Mouse (Mus musculus) embryonic facial prominence, embryonic 12.5 days (tissue): ENCODE data around the gene Wwp2. TPM values are rescaled to one million over a fixed set of nuclear protein-coding genes. Genes with fewer than 3 reads are reported as not detected.
A peak's percentile ranks its signal among the peaks of the same experiment; 100 is the strongest.
"Not testable (repeated sequence)": the region's sequence is repeated elsewhere in the genome, so short reads cannot be mapped to it uniquely, and the experiment has no call there.

ENCODE experiments used
- ATAC-seq: fragments of 200-750 bp; cut with Nextera tagmentation; 2 replicates; pipeline ENCODE4 v1.8.0; 2017; ENCODE audit not compliant: insufficient number of reproducible peaks, insufficient read depth, low FRiP score, low TSS enrichment
- H3K27ac ChIP-seq: fragments of 300-500 bp; sonication (generic); 2 replicates; pipeline ENCODE4 v1.5.1; 2016; ENCODE audit warnings: mild to moderate bottlenecking
- H3K27me3 ChIP-seq: fragments of 300-500 bp; sonication (generic); 2 replicates; pipeline ENCODE4 v1.6.1; 2016; ENCODE audit warnings: mild to moderate bottlenecking, moderate library complexity
- H3K36me3 ChIP-seq: fragments of 300-500 bp; sonication (generic); 2 replicates; pipeline ENCODE4 v1.6.1; 2016; ENCODE audit warnings: mild to moderate bottlenecking
- H3K4me1 ChIP-seq: fragments of 300-500 bp; sonication (generic); 2 replicates; pipeline ENCODE4 v1.6.1; 2016
- H3K4me2 ChIP-seq: fragments of 300-500 bp; sonication (generic); replicated peaks from 2 replicates; pipeline ENCODE4 v1.6.1; 2016; ENCODE audit warnings: mild to moderate bottlenecking, moderate library complexity
- H3K4me3 ChIP-seq: fragments of 300-500 bp; sonication (generic); 2 replicates; pipeline ENCODE4 v1.5.1; 2016; ENCODE audit warnings: mild to moderate bottlenecking
- H3K9ac ChIP-seq: fragments of 300-500 bp; sonication (generic); 2 replicates; pipeline ENCODE4 v1.6.1; 2016; ENCODE audit warnings: mild to moderate bottlenecking, moderate library complexity
- H3K9me3 ChIP-seq: fragments of 300-500 bp; sonication (generic); 2 replicates; pipeline ENCODE4 v1.6.1; 2016; ENCODE audit warnings: mild to moderate bottlenecking, moderate library complexity
- WGBS: fragments of 180-500 bp; shearing (Covaris S2); methylation state at CpG from one replicate; pipeline ENCODE4 v1.1.7; 2016; 5-methylcytosine and 5-hydroxymethylcytosine counted together
- polyA plus RNA-seq: library from polyadenylated mRNA; unstranded; fragments of >200 nt; fragmentation: Nextera tagmentation; extraction: Ambion mirVana; gene quantifications from 2 replicates; pipeline ENCODE4 v1.2.1, GENCODE M21; 2016

Gene Wwp2
- polyA plus RNA-seq, 1 experiment from 2014 or later: 160 TPM

DNA sequence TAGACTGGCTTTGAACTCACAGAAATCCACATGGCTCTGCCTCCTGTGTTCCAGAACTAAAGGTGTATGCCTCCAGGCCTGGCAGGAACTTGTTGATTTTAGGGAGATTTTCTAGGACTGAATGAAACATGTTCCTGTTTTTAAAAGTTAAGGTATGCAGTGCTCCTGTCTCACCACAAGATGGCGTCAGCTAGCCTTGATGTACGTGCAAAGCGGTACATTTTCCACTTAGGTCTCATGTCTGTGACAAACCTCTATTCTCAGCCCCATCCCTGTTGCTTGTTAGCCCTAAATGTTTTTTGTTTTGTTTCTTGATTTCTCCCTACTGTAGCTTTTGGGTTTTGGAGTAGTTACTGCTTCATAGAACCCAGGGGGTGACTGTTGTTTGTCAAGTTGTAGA is 19.1 kb downstream of the Wwp2 start:
- H3K36me3 ChIP-seq: peaks cover 23% of the 10 kb centered on the region; the same call in 1 of the 2 replicates
- no peak overlapping the region for H3K4me3 ChIP-seq
- H3K9me3 ChIP-seq: no peaks in the 10 kb centered on the region
- no peak for ATAC-seq
- H3K4me1 ChIP-seq: 0 out of 2 replicates have a peak, but pooled peaks cover 3% of the 10 kb centered on the region
- H3K27ac ChIP-seq: peak overlapping the region; percentile 30; the same call in 1 of the 2 replicates
- no peaks in the 10 kb centered on the region for H3K27me3 ChIP-seq
- 10% methylated on average over 3 of the region's 3 CpGs for WGBS
- H3K9ac ChIP-seq: no peak overlapping the region
- H3K4me2 ChIP-seq: no peak overlapping the region

DNA sequence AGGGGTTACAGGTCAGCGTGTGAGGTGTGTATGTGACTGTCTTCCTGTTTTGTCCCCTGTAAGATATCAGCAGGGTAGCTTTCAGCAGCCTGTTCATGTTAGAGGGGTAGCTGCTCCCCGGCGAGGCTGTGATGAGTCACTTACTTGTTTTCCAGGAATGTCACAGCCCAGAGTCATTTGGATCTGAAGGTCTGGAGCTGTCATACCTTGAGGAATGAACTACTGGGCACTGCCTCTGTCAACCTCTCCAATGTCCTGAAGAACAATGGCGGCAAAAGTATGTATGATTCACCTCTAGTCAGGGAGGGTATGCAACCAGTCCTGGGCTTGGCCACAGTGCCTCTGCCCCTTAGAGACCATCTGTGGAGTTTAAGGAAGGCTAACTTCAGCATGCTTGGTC is 21.6 kb downstream of the Wwp2 start:
- 58% methylated on average over 4 of the region's 4 CpGs for WGBS
- Histone ChIP-seq H3K27ac (peak overlapping the region; percentile 70), H3K9me3 (no peaks in the 10 kb centered on the region), H3K9ac (no peak overlapping the region), H3K4me1 (0 out of 2 replicates have a peak, but pooled peaks cover 3% of the 10 kb centered on the region), H3K27me3 (no peaks in the 10 kb centered on the region), H3K4me2 (no peak overlapping the region), H3K4me3 (no peak overlapping the region), H3K36me3 (peaks cover 33% of the 10 kb centered on the region)
- ATAC-seq: no peak

DNA sequence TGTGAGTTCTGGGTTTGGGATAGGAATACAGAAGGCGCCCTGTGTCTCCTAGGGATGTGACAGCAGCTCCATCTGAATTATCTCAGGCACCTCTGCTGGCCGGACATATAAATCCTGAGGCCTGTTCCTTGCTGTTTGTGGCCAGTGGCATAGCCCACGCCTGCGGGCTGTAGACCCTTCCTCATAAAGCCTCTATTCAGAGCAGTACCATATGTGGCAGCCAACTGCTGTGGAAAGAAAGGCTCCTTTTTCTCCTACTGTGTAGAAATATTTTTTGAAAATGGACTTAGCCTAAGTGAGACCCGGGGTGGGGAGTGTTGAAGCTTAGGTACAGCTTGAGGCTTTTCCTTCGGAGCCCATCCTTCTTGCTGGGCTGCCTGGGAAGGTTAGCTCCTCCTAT is 22.1 kb downstream of the Wwp2 start:
- Histone ChIP-seq H3K9ac (no peak overlapping the region), H3K36me3 (peaks cover 33% of the 10 kb centered on the region), H3K4me1 (0 out of 2 replicates have a peak, but pooled peaks cover 3% of the 10 kb centered on the region), H3K27ac (peak overlapping the region; percentile 70), H3K27me3 (no peaks in the 10 kb centered on the region), H3K4me3 (no peak overlapping the region), H3K4me2 (no peak overlapping the region), H3K9me3 (no peaks in the 10 kb centered on the region)
- ATAC-seq: no peak
- 48% methylated on average over 6 of the region's 6 CpGs for WGBS

DNA sequence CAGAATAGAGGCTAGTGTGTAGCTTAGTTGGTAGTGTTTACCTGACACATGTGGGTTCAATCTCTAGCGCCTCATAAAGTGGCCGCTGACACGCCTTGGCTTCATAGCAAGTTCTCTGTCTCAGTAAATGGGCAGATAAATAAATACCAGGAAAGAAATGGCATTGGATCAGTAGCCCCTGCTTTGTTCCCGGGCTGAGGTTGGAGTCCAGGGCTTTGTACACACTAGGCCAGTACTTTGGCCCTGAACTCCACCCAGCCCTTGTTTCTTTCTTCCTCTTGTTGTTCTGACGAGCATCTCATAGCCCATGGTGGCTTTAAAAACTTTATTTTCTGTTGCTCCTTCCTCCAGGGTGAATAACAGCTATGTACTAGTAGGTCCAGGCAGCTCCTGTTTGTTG is 26.3 kb downstream of the Wwp2 start:
- Histone ChIP-seq H3K9me3 (no peaks in the 10 kb centered on the region), H3K27ac (no peak overlapping the region), H3K36me3 (peaks cover 32% of the 10 kb centered on the region), H3K9ac (no peak overlapping the region), H3K4me2 (no peak overlapping the region), H3K4me1 (peaks cover 5% of the 10 kb centered on the region; the same call in 1 of the 2 replicates), H3K4me3 (no peak overlapping the region), H3K27me3 (no peaks in the 10 kb centered on the region)
- no peak for ATAC-seq
- 92% methylated on average over 5 of the region's 5 CpGs for WGBS

DNA sequence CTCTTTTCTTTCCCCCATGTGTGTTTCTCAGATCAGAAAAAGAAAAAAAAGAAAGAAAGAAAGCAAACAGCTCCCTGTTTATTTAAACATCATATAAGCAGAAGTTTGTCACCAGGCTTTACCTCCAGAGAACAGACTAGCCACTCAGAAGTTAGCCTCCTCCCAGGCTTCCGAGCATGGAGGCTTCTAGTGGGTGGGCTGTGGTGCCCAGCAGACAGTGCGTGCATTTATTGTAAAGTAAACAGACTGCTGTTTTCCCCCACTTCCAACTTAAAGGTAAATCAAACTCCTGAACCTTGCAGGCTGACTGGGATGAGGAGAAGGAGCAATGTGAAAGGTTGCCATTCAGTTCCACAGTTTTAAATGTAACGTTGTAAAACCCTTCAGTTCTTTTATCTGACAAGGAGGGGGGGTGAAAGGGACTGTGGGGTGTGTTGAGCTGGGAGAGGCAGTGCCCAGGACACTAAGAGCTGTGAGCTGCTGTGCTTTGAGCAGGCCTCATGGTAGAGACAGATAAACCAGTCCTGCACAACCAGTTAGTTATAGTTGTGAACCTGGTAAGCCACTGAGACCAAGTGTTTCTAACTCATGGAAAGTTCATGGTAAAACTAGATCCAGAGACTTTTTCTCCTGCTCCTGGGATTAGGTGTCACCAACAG is 29.3 kb downstream of the Wwp2 start:
- peaks cover 22% of the 10 kb centered on the region for H3K36me3 ChIP-seq
- peak overlapping the region; percentile 82 for H3K27ac ChIP-seq
- ATAC-seq: no peak
- H3K4me1 ChIP-seq: peaks cover 25% of the 10 kb centered on the region
- no peaks in the 10 kb centered on the region for H3K9me3 ChIP-seq
- WGBS: 40% methylated on average over 3 of the region's 3 CpGs
- H3K4me2 ChIP-seq: no peak overlapping the region
- H3K4me3 ChIP-seq: no peak overlapping the region
- no peak overlapping the region for H3K9ac ChIP-seq
- no peaks in the 10 kb centered on the region for H3K27me3 ChIP-seq

DNA sequence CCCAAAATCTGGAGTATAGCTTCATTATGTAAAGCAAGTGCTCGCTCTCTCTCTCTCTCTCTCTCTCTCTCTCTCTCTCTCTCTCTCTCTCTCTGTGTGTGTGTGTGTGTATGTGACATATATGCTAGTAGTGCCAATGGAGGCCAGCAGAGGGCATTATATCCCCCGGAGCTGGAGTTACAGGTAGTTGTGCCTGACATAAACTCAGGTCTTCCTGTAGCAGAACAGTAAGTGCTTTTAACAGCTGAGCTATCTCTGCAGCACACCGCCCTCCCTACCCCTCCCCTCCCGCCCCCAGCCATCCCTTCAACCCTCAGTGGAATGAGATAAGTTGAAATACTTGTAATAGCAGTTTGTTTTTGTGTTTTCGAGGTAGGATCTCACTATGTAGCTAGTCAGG is 30.5 kb downstream of the Wwp2 start:
- Histone ChIP-seq H3K9ac (no peak overlapping the region), H3K4me2 (no peak overlapping the region), H3K27me3 (no peaks in the 10 kb centered on the region), H3K4me1 (peaks cover 25% of the 10 kb centered on the region), H3K27ac (peak overlapping the region; percentile 50; the same call in 1 of the 2 replicates), H3K36me3 (peaks cover 15% of the 10 kb centered on the region), H3K4me3 (no peak overlapping the region), H3K9me3 (no peaks in the 10 kb centered on the region)
- 88% methylated on average over 5 of the region's 5 CpGs for WGBS
- no peak for ATAC-seq

DNA sequence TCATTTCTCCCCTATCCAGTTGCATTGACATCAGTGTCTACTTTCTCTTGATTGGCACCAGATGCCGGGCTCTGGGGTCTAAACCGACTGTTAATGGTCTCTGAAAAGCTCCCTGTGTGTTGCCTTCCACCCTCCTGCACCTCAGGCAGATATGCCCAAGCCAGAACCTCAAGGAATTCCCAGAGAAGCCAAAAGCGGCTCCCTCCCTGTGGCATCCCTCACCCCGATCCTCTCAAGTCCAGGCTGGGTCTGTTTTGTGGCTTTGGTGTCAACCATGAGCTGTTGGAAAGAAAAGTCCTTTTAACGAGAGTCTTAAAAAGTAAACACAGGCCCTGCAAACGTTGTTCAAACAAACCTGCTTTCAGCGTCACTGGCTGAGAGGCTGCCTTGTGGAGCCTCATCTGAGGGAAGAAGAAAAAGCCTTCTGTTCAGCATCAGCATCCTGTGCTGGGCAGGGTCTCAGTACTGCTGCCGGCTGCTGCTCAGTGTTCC is 32.7 kb downstream of the Wwp2 start:
- Histone ChIP-seq H3K9ac (no peak overlapping the region), H3K27me3 (no peaks in the 10 kb centered on the region), H3K4me2 (0 out of 2 replicates have a peak overlapping the region, but pooled peaks have one; percentile 6), H3K4me1 (peaks cover 38% of the 10 kb centered on the region), H3K4me3 (no peak overlapping the region), H3K27ac (peak overlapping the region; percentile 90), H3K36me3 (peaks cover 4% of the 10 kb centered on the region; the same call in 1 of the 2 replicates), H3K9me3 (no peaks in the 10 kb centered on the region)
- 15% methylated on average over 8 of the region's 8 CpGs for WGBS
- peak; percentile 54; the same call in 1 of the 2 replicates for ATAC-seq

DNA sequence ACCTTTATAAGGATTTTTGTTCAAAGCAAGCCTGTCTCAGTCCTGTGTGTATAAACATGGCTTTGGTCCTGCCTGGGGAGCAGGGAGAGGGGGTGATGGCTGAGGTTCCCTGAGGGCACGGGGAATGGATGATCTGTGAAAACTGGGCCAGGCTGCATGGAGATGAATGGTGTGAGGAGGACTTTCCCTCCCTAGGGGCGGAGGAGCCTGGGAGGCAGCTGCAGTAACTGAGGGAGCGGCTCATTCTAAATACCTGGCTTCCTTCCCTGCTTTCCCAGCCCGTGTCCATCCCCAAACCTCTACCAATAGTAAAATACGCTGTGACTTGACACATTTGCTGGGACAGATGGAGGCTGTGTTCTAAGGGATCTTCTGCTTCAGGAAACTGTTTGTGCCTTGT is 34.1 kb downstream of the Wwp2 start:
- ATAC-seq: no peak
- Histone ChIP-seq H3K9me3 (no peaks in the 10 kb centered on the region), H3K4me1 (peaks cover 38% of the 10 kb centered on the region), H3K4me2 (no peak overlapping the region), H3K4me3 (no peak overlapping the region), H3K27ac (no peak overlapping the region; the same call in 1 of the 2 replicates), H3K9ac (no peak overlapping the region), H3K27me3 (no peaks in the 10 kb centered on the region), H3K36me3 (0 out of 2 replicates have a peak, but pooled peaks cover 4% of the 10 kb centered on the region)
- 72% methylated on average over 5 of the region's 5 CpGs for WGBS

DNA sequence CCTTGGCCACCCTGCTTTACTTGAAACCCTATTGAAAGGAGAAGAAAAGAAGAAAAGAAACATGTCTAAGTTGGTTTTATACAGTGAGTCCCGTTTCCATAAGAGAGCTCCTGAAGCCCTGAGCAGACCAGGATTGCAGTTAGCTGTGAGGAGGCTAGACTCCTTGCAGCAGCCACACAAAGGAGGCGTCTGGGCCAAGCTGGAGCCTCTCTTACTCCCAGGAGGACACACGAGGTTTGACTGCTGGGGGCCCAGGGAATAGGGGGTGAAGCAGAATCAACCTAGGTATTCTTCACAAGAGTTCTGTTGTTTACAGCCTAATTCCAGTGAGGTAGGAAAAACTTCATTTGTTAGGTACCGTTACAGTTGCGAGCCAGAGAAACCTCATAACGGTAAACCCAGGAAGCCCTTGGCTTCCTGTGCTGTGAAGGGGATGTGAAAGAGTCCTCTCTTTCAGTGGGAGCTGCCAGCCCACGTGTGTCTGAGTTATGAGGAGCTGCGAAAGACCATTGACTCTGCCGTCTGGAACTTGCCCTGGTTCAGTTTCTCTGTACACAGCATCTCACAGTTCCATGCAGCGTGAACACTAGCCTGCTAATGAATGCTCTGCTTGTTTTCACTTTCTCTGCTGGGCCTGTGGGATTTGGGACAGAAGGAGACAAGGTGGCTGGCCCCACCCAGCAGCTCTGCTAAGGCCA is 36.4 kb downstream of the Wwp2 start:
- H3K9me3 ChIP-seq: no peaks in the 10 kb centered on the region
- H3K4me2 ChIP-seq: no peak overlapping the region
- no peak overlapping the region for H3K4me3 ChIP-seq
- H3K27ac ChIP-seq: peak overlapping the region; percentile 80
- ATAC-seq: no peak
- no peaks in the 10 kb centered on the region for H3K36me3 ChIP-seq
- no peaks in the 10 kb centered on the region for H3K27me3 ChIP-seq
- peaks cover 33% of the 10 kb centered on the region for H3K4me1 ChIP-seq
- no peak overlapping the region for H3K9ac ChIP-seq
- WGBS: 45% methylated on average over 10 of the region's 10 CpGs

DNA sequence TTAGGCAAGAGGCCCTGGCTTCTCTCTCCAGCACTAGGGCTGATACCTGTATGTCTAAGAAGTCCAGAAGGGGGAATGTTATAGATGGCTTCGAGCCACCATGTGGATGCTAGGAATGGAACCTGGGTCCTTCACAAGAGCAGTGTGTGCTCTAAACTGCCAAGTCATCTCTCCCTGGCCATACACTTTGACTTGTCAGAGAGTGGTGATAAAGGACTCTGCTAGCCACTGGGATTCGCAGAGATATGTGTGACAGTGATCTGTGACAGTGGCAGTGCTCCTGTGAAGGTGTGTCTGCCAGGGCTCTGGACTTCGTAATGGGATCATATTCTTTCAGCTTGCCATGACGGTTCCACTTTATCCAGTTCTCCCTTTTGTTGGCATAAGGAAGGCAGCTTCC is 37.2 kb downstream of the Wwp2 start:
- ATAC-seq: no peak
- WGBS: 86% methylated on average over 4 of the region's 4 CpGs

DNA sequence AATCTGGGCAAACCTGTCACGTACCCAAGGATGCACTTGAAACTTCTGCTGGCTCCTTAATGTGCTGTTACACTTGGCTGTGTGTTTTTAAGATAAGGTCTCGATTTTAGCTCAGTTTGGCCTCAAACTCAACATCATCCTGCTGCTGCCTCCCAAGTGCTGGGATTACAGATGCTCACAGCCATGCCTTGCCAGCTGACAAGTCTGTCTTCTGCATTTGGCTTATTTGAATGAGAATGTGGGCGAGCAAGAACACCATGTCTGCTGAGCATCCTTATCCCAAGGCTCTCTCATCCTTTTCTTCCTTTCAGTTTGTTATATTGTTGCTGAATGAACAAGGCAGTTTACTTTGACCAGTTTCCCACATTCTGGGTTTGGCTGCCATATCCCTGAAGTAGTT is 39.4 kb downstream of the Wwp2 start:
- Histone ChIP-seq H3K36me3 (no peaks in the 10 kb centered on the region), H3K4me2 (no peak overlapping the region), H3K4me1 (peaks cover 14% of the 10 kb centered on the region; the same call in 1 of the 2 replicates), H3K27ac (0 out of 2 replicates have a peak overlapping the region, but pooled peaks have one; percentile 30), H3K4me3 (no peak overlapping the region), H3K9ac (no peak overlapping the region), H3K27me3 (no peaks in the 10 kb centered on the region), H3K9me3 (no peaks in the 10 kb centered on the region)
- no peak for ATAC-seq
- 86% methylated on average over 3 of the region's 3 CpGs for WGBS

More for the DNA sequence above, 37.2 kb downstream of the Wwp2 start:
- H3K36me3 ChIP-seq: no peaks in the 10 kb centered on the region
- no peaks in the 10 kb centered on the region for H3K27me3 ChIP-seq
- H3K9me3 ChIP-seq: no peaks in the 10 kb centered on the region
- no peak overlapping the region for H3K9ac ChIP-seq
- H3K4me2 ChIP-seq: no peak overlapping the region
- H3K27ac ChIP-seq: peak overlapping the region; percentile 80
- peaks cover 28% of the 10 kb centered on the region for H3K4me1 ChIP-seq
- no peak overlapping the region for H3K4me3 ChIP-seq

DNA sequence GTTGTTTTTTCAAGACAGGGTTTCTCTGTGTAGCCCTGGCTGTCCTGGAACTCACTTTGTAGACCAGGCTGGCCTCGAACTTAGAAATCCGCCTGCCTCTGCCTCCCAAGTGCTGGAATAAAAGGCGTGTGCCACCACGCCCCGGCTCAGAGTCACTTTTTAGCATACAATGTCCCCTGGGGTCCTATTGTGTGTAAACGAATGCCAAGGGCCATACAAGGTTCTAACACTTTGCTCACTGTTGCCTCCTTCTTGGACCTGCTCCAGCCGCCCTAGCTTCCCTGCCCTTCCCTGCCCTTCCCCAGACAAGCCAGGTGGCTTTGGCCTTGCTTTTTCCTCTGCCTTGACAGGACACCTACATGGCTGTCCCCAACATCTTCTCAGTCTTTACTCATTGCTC is 40.6 kb downstream of the Wwp2 start:
- H3K36me3 ChIP-seq, H3K9me3 ChIP-seq, H3K4me2 ChIP-seq, H3K4me3 ChIP-seq, H3K9ac ChIP-seq, H3K27ac ChIP-seq, H3K27me3 ChIP-seq, ATAC-seq: not testable (repeated sequence)
- 90% methylated on average over 7 of the region's 7 CpGs for WGBS
- H3K4me1 ChIP-seq: peaks cover 14% of the 10 kb centered on the region; the same call in 1 of the 2 replicates
